Mouse (Mus musculus): ENCODE data around the gene Aars2.

Aars2 gene

GRCm38 (mm10) chr17:45559732-45560525 lies 53.3 kb downstream of the Aars2 start:
- DNase-seq = no peak

DNA sequence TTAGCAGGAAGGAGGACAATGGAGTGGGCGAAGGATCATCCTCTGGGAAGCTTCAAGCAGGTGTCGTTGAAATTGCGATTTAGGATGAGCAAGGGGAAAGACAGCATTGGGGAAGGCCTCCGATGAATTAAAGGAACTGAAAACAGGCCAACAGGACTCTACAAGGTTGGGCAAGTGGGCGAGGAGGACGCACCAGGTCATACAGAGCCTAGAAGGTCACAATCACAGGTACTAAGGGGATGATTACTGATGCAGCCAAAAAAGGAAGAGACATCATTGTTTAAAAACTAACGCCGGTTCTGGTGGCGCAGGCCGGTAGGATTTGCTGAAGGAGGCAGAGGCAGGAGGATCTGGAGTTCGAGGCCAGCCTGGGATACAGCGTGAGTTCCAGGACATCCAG lies 56.6 kb downstream of the Aars2 start:
- DNase-seq = no peak

DNA sequence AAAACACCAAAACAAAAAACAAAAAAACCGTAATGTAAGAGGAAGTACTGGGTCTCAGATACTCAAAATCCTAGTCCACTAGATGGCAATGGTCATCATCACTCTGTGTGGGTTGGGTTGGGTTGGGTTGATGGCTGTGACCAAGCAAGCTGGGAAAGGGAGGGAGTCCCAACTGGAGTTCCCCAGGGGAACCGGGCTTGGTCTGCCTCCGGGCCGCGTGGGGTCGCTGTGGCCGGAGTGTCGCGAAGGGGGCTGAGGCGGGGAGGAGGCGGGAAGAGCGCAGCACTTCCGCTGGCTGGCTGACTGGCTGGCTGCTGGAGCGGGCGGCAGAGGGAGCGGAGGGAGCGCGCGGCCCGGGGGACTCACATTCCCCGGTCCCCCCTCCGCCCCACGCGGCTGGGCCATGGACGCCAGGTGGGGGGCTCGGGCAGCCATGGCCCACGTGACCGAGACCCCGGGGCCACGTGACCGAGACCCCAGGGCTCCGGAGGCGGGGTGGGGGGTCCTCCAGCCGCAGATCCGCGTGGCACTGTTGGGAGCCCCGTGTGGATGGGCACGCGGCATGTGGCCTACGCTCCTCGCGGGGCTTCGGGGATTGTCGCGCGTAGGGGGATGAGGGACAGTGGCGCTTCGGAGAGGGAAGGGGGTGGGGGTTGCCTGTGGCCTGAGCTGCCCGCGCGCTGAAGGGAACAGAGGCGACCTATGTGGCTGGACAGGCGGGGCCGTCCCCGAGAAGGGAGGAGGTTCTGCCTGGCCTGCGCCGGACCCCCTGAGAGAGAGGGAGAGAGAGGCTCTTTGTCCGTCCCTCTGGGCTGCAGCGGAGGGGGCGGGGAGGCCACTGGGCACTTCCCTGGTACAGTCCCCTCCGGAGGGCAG lies 57.3 kb downstream of the Aars2 start, which contains the start of gene Slc35b2:
Gene Slc35b2 (plus strand): TSS at position 220 of the 876 bp plus-strand sequence.
- DNase-seq = peak; percentile 93

DNA sequence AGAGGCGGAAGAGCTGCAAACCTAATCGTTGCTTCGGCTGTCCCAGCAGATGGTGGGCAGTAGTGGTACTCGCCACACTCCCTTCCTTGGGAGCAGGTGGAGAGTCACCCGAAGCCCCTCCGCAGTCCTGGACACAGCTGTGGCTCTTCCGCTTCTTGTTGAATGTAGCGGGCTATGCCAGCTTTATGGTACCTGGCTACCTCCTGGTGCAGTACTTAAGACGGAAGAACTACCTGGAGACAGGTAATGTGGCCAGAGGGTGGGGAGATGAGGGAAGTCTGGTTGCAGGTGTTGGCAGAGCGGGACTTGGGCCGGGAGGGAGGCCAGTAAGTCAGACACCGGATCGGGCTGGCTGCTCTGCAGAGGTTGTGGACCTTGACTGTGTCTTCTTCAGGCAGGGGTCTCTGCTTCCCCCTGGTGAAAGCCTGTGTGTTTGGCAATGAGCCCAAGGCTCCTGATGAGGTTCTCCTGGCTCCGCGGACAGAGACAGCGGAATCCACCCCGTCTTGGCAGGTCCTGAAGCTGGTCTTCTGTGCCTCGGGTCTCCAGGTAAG lies 58.0 kb downstream of the Aars2 start:
- no peak for DNase-seq

- DNase-seq = no peak
These were observed 58.5 kb downstream of the Aars2 start for GRCm38 (mm10) chr17:45565103-45565502.

DNA sequence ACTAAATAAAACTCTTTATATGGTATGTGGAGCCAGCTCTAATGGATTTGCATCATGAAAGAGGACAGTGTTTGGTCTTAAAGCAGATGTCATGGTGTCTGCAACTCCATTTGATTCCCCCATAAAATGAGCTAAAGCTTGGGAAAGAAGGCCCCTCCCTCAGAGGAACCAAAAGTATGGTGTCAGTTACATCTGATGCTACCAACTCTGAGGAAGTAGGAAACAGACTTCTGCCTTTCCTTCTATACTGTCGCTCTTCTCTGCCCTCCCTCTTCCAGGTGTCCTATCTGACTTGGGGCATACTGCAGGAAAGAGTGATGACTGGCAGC lies 59.4 kb downstream of the Aars2 start:
- DNase-seq = no peak

- no peak for DNase-seq
These were observed 59.9 kb downstream of the Aars2 start for GRCm38 (mm10) chr17:45566360-45567161.

DNA sequence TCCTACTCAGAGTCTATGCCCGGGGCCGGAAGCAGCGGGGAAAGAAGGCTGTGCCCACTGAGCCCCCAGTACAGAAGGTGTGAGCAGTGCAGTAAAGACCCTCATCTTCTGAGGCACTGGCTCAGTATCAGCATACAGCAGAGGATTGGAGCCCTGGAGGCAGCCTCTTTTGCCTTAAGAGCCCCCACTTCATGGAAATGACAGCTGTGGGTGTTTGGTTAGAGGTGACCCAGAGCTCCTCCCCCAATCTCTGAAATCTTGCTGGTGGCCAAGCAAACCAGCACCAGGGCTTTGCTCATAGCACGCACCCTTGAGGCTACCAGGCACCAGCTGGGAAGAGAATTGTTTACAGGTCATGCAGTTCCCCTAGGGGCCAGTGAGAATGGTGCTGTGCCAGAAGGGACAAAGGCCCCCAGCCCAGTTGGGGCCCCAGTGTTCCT lies 60.5 kb downstream of the Aars2 start:
- no peak for DNase-seq

DNA sequence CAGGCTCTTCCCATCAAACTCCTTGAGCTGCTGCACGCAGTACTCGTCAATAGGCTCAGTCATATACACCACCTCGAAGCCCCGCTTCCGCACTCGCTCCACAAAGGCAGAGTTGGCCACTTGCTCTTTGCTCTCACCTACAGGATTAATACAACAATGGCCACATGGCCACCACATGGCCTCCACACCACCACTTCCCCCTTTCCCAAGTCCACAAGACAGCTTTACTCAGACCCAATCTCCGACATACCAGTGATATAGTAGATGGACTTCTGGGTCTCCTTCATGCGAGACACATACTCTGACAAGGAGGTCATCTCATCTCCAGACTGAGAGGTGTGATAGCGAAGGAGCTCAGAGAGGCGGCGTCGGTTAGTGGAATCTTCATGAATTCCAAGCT lies 62.3 kb downstream of the Aars2 start:
- no peak for DNase-seq

- DNase-seq = no peak
These were observed 63.4 kb downstream of the Aars2 start for GRCm38 (mm10) chr17:45569999-45570398.
